Mouse (Mus musculus) kidney, embryonic 15.5 days (tissue): ENCODE measurements around the gene Aida. TPM values are rescaled to one million over a fixed set of nuclear protein-coding genes. Genes with fewer than 3 reads are reported as not detected.

Experiments used
- ATAC-seq: fragments of 200-750 bp; cut with Nextera tagmentation; replicated peaks from 2 replicates; pipeline ENCODE4 v1.8.0; 2017; ENCODE audit warnings: moderate TSS enrichment; ENCODE audit not compliant: low FRiP score
- H3K27ac ChIP-seq: fragments of 300-500 bp; sonication (generic); 2 replicates; pipeline ENCODE4 v1.5.1; 2015; ENCODE audit warnings: mild to moderate bottlenecking, inconsistent platforms
- H3K27me3 ChIP-seq: fragments of 300-500 bp; sonication (generic); 2 replicates; pipeline ENCODE4 v1.6.1; 2015; ENCODE audit warnings: inconsistent platforms
- H3K36me3 ChIP-seq: fragments of 300-500 bp; sonication (generic); 2 replicates; pipeline ENCODE4 v1.6.1; 2015; ENCODE audit warnings: inconsistent platforms
- H3K4me1 ChIP-seq: fragments of 300-500 bp; sonication (generic); 2 replicates; pipeline ENCODE4 v1.6.1; 2015; ENCODE audit warnings: inconsistent platforms
- H3K4me2 ChIP-seq: fragments of 300-500 bp; sonication (generic); 2 replicates; pipeline ENCODE4 v1.6.1; 2015; ENCODE audit warnings: moderate library complexity, mild to moderate bottlenecking, inconsistent platforms
- H3K4me3 ChIP-seq: fragments of 300-500 bp; sonication (generic); replicated peaks from 2 replicates; pipeline ENCODE4 v1.5.1; 2015; ENCODE audit warnings: mild to moderate bottlenecking, inconsistent platforms
- H3K9ac ChIP-seq: fragments of 300-500 bp; sonication (generic); 2 replicates; pipeline ENCODE4 v1.6.1; 2015; ENCODE audit warnings: mild to moderate bottlenecking, inconsistent platforms
- H3K9me3 ChIP-seq: fragments of 300-500 bp; sonication (generic); replicated peaks from 2 replicates; pipeline ENCODE4 v1.6.1; 2016; ENCODE audit warnings: inconsistent platforms
- WGBS: fragments of 180-500 bp; shearing (Covaris S2); methylation state at CpG from one replicate; pipeline ENCODE4 v1.1.7; 2015; ENCODE audit warnings: mixed read lengths; 5-methylcytosine and 5-hydroxymethylcytosine counted together
- polyA plus RNA-seq: library from polyadenylated mRNA; unstranded; fragments of >200 nt; fragmentation: Nextera tagmentation; extraction: Ambion mirVana; gene quantifications from 2 replicates; pipeline ENCODE4 v1.2.1, GENCODE M21; 2015

The Aida gene
- polyA plus RNA-seq, 1 experiment from 2014 or later = 45.5 TPM

DNA sequence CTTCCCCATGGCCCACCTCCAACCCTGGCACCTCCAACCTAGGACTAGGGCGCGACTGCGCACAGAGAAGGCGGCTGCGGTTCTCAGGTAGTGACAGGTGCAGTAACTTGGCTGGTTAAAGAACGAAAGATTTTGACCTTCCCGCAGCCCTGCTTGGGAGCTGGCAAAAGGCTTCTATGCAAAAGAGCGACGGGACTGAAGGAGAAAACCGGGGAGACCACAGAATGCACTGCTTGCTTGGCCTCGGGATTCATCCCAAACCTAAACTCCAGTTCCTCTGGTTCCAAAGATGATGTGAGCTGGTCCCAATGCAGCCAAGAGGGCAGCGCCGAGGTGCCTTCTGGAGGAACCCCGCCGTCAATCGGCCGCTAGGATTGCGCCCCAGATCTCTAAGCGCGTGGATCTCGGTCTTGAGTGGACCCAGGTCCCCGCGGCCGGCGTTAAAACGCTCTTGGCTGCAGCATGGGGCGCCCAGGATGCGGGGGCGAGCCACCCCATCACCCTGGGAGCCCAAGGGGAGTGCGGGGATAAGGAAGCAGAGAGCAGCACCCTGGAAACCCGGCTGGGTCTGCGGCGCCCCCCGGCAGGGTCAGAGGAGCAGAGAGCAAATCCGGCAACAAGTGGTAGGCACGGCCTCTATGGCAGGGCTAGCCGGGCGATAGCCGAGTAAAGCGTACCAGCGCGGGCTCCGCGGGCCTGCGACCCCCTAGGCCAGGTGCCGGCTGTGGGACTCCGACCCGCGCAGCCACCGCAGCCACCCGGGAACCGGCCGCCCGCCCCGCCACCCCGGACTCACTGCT lies 72.4 kb downstream of the Aida start:
- peaks cover 18% of the 10 kb centered on the region for H3K36me3 ChIP-seq
- peaks cover 22% of the 10 kb centered on the region for H3K4me1 ChIP-seq
- no peaks in the 10 kb centered on the region for H3K9me3 ChIP-seq
- peak overlapping the region; percentile 95 for H3K4me3 ChIP-seq
- H3K4me2 ChIP-seq = peak overlapping the region; percentile 83
- under 1% methylated on average over 56 of the region's 56 CpGs for WGBS
- H3K9ac ChIP-seq = peak overlapping the region; percentile 89
- no peaks in the 10 kb centered on the region for H3K27me3 ChIP-seq
- H3K27ac ChIP-seq = peak overlapping the region; percentile 81
- ATAC-seq = peak; percentile 77

DNA sequence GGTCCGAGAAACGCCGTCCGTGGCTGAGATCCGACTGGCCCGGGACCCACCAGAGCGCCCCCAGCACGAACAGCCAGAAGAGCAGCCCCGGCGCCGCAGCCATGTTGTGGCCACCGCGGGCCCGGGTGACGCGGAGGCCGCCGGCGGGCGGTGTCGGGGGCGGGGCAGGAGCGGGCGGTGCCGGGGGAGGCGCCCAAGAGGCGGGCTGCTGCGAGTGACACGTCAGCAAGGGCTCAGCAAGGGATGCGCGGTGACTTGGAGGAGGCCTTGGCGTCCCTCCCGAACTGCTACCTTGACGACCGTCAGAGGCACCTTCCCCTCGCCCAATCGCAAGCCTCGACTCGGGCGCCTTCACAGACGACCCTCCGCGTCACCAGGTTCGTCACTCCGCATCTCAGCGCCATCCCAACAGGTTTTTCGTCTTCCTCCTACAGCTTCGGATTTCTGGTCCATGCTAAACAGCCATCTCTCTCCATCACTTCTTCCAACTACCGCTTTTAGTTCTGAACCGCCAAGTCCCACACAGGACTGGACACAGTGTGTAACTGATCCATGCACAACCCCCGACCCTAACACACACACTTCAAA lies 73.1 kb downstream of the Aida start, which contains the start of gene Mia3:
Gene Mia3, minus strand, starts transcription at position 127 of the 588 bp plus-strand sequence.
- peak; percentile 99 for ATAC-seq
- under 1% methylated on average over 49 of the region's 51 CpGs for WGBS
- Histone ChIP-seq H3K4me1 (peaks cover 22% of the 10 kb centered on the region), H3K9ac (peak within 1 kb of the TSS; percentile 89), H3K36me3 (peaks cover 11% of the 10 kb centered on the region), H3K4me3 (peak within 1 kb of the TSS; percentile 95), H3K27ac (peak within 1 kb of the TSS; percentile 81), H3K4me2 (peak within 1 kb of the TSS; percentile 83), H3K27me3 (no peaks in the 10 kb centered on the region), H3K9me3 (no peaks in the 10 kb centered on the region)

DNA sequence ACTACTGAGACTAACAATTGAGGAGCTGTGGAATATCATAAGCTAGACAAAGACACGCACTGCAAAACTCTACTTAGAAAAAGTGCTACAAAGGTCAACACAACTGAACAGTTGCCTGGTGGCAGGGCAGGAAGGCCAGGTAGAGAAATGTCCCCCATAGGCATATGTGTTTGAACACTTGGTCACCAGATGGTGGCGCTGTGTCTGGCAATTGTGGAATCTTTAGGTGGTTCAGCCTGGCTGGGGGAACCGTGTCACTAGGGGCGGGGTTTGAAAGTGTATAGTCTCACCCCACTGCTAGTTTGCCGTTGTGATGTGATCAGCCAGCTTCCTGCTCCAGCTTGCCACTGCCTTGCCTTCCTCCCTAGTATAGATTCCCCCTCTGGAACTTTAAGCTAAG lies 78.3 kb downstream of the Aida start:
- WGBS = 74% methylated on average over 5 of the region's 5 CpGs
- H3K27ac ChIP-seq = no peak overlapping the region
- H3K27me3 ChIP-seq = no peaks in the 10 kb centered on the region
- no peak overlapping the region for H3K9ac ChIP-seq
- no peak for ATAC-seq
- no peak overlapping the region for H3K4me2 ChIP-seq
- H3K9me3 ChIP-seq = no peaks in the 10 kb centered on the region
- peaks cover 5% of the 10 kb centered on the region for H3K4me1 ChIP-seq
- H3K36me3 ChIP-seq = no peaks in the 10 kb centered on the region
- no peak overlapping the region for H3K4me3 ChIP-seq

Other genes with a start within 250 kb of the Aida start
- 14.0 and 15.3 TPM in 2 replicates for gene Disp1, start 75.1 kb upstream of the Aida start, polyA plus RNA-seq
- gene Brox, start 679 bp downstream of the Aida start, polyA plus RNA-seq = 44.7 and 46.8 TPM in 2 replicates
- gene Mia3, start 73.0 kb downstream of the Aida start, polyA plus RNA-seq = 99.3 and 101 TPM in 2 replicates
- 21.2 and 21.3 TPM in 2 replicates for gene Taf1a, start 92.4 kb downstream of the Aida start, polyA plus RNA-seq
- gene Hhipl2, start 121.6 kb downstream of the Aida start, polyA plus RNA-seq = 0.64 and 0.75 TPM in 2 replicates